Mouse (Mus musculus) regulatory T cell (primary cell): ENCODE measurements around the gene Tubb2a.

Experiments used
- in situ Hi-C: fragments of 300-600 bp; cut with MboI, MseI; formaldehyde crosslinking; loops from one replicate; pipeline ENCODE4 v1.15.1; 2025; ENCODE audit warnings: high pct_unique_total_duplicates

Tubb2a gene

GRCm38 (mm10) chr13:34053673-34054282 lies 24.0 kb downstream of the Tubb2a start:
- in situ Hi-C loops = loop anchor here (5.0 kb wide), 1 partner anchor 79 kb away; the partner anchor contains the start of gene Tubb2b

- in situ Hi-C loops = loop anchor here (5.0 kb wide), 1 partner anchor 81 kb away; the partner anchor contains the start of gene Tubb2b
Observed at GRCm38 (mm10) chr13:34051692-34052091, 26.1 kb downstream of the Tubb2a start.

- in situ Hi-C loops = loop anchor here (5.0 kb wide), 1 partner anchor 82 kb away; the partner anchor contains the start of gene Tubb2b
Observed at GRCm38 (mm10) chr13:34050479-34050878, 27.3 kb downstream of the Tubb2a start.

GRCm38 (mm10) chr13:34047526-34047925 lies 30.3 kb downstream of the Tubb2a start:
- in situ Hi-C loops = loop anchor here (5.0 kb wide), 1 partner anchor 110 kb away; no protein-coding TSS in a partner anchor

- in situ Hi-C loops = loop anchor here (5.0 kb wide), 1 partner anchor 111 kb away; no protein-coding TSS in a partner anchor
Observed at GRCm38 (mm10) chr13:34046421-34047012, 31.3 kb downstream of the Tubb2a start.

- in situ Hi-C loops = loop anchor here (5.0 kb wide), 1 partner anchor 112 kb away; no protein-coding TSS in a partner anchor
Observed at GRCm38 (mm10) chr13:34045511-34046249, 32.1 kb downstream of the Tubb2a start.

GRCm38 (mm10) chr13:34043716-34044393 lies 34.0 kb downstream of the Tubb2a start:
- in situ Hi-C loops = no loop called here

- in situ Hi-C loops = no loop called here
Observed at GRCm38 (mm10) chr13:34040091-34040490, 37.7 kb downstream of the Tubb2a start.

GRCm38 (mm10) chr13:34038901-34039341 lies 38.9 kb downstream of the Tubb2a start:
- in situ Hi-C loops = no loop called here

GRCm38 (mm10) chr13:34038056-34038432 lies 39.8 kb downstream of the Tubb2a start:
- in situ Hi-C loops = no loop called here

- in situ Hi-C loops = no loop called here
Observed at GRCm38 (mm10) chr13:34037172-34038055, 40.4 kb downstream of the Tubb2a start, which contains the start of gene Bphl. Gene Bphl (plus strand): TSS chr13:34037597.

GRCm38 (mm10) chr13:34036726-34037125 lies 41.1 kb downstream of the Tubb2a start:
- in situ Hi-C loops = no loop called here

- in situ Hi-C loops = no loop called here
Observed at GRCm38 (mm10) chr13:34035424-34035823, 42.4 kb downstream of the Tubb2a start.

GRCm38 (mm10) chr13:34032041-34032440 lies 45.8 kb downstream of the Tubb2a start:
- in situ Hi-C loops = no loop called here
